Mouse (Mus musculus) thymus, adult 2 months (tissue): ENCODE measurements at regions not wholly inside any gene's neighbourhood (a gene's known extent, or its start where the extent isn't known, plus 50 kb on each side); places are given as distances from the start of the nearest gene placed in this dataset.

ENCODE experiments used
- CTCF ChIP-seq: fragments of 200-500 bp; IDR thresholded peaks from 2 replicates; pipeline ENCODE4 v1.5.1; 2012; ENCODE audit warnings: mild to moderate bottlenecking, control low read depth, low read length, moderate library complexity, borderline replicate concordance; ENCODE audit not compliant: control insufficient read depth, poor library complexity, insufficient read depth; ENCODE audit errors: extremely low read depth
- POLR2A ChIP-seq: fragments of 200-500 bp; IDR thresholded peaks from 2 replicates; pipeline ENCODE4 v1.6.1; 2012; ENCODE audit warnings: mild to moderate bottlenecking, low read length, control low read depth, moderate library complexity; ENCODE audit not compliant: control insufficient read depth, poor library complexity, insufficient read depth; ENCODE audit errors: extremely low read depth

DNA sequence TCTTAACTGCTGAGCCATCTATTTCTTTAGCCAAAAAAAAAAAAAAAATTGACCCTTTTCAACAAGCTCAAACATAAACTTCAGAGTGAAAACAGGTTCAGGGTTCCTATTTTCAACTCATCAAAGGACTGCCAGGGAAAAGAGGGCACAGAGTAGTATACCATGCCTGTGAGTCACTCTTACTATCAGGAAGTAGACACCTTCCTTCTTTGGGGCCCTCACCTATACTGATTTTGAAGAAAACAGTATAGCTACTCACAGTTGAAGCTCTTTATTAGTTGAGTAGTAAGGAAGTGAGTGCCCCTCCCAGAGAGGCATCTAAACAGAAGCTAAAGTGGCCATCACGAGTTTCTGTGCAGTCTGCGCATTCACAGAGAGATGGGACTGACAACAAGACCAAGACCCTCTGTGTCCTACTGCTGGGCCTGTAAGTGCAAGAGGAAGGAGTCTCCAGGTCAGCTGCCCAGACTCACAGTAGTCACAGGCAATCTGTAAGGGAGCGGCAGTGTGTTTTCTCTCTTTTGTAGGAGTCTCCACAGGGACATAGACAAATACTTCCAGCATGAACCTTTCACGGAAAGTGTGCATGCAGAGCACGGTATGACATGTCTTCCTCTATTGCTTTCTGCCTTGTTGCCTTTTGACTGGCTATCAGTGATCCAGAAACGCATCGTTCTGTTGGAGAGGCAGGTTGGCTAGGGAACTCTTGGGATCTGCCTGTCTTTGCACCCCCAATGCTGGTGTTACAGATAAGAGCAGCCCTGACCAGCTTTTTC is 303.8 kb upstream of the Zmiz1 start:
- no peak for TF ChIP-seq CTCF
- no peak for TF ChIP-seq POLR2A
